Mouse (Mus musculus) lung, postnatal 0 days (tissue): ENCODE data around the gene Pknox2.

Experiments used
- CTCF ChIP-seq: IDR thresholded peaks from 2 replicates; pipeline ENCODE4 v1.5.1; 2016; ENCODE audit warnings: antibody characterized with exemption, mild to moderate bottlenecking
- EP300 ChIP-seq: IDR thresholded peaks from 2 replicates; pipeline ENCODE4 v1.6.1; 2016; ENCODE audit warnings: antibody characterized with exemption, mild to moderate bottlenecking, control low read depth

DNA sequence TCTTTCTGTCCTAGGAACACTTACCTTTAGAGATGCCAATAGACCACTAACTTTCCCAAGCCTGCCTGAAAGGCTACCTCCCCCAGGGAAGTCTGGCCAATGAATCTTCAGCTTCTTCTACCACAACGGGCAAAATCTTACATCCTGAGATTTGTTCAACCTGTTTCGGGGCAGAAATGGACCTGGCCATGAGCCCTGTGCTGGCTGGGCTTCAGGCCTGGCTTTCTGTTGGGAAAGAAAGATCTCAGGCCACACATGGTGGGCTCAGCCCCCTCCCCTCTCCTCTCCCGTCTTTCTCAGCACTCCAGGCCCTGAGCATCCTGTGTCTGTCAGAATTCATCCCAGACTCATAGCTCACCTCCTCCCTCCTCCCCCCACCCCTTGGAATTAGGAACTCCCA is 228.6 kb downstream of the Pknox2 start:
- TF ChIP-seq CTCF (no peak), EP300 (no peak)
